Mouse (Mus musculus): Measurements from ENCODE around the gene Evc. TPM values are rescaled to one million over a fixed set of nuclear protein-coding genes. Genes with fewer than 3 reads are reported as not detected.

Gene Evc
- polyA plus RNA-seq, 1 experiment from 2014 or later = 5.6 TPM

DNA sequence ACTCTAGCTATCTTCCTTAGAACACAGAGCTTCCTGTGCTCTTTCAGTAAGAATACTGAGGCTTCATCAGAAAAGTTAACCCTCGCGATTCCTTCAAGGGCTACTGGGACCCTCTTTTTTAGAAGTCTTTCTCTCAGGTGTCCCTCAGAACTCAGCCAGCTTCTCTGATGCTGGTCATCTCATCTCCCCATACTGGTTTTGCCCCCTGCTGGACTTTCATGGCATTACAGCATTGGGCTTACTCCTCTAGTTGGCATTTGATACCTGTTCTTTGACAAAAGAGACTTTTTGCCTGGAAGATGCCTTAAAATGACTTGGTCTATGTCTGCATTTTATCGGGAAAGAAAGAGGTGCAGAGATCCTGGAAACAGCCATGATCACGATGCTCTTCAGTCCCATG is 17.7 kb upstream of the Evc start:
- Histone ChIP-seq H3K36me3 (ENCODE audit: control insufficient read depth, insufficient read depth, low read length) (peaks cover 4% of the 10 kb centered on the region), H3K4me3 (ENCODE audit: low read length) (no peak overlapping the region), H3K9me3 (ENCODE audit: control insufficient read depth, low read length) (no peaks in the 10 kb centered on the region), H3K4me2 (ENCODE audit: low read length) (no peak overlapping the region), H3K27me3 (replicated peaks; ENCODE audit: control insufficient read depth, insufficient read depth, low read length) (no peaks in the 10 kb centered on the region), H3K9ac (ENCODE audit: low read depth, low read length) (no peak overlapping the region), H3K27ac (ENCODE audit: low read depth, low read length) (no peak overlapping the region), H3K4me1 (ENCODE audit: control insufficient read depth, insufficient read depth, low read depth, low read length) (no peaks in the 10 kb centered on the region)
- 87% methylated on average over 4 of the region's 4 CpGs for WGBS
- no peak for ATAC-seq

DNA sequence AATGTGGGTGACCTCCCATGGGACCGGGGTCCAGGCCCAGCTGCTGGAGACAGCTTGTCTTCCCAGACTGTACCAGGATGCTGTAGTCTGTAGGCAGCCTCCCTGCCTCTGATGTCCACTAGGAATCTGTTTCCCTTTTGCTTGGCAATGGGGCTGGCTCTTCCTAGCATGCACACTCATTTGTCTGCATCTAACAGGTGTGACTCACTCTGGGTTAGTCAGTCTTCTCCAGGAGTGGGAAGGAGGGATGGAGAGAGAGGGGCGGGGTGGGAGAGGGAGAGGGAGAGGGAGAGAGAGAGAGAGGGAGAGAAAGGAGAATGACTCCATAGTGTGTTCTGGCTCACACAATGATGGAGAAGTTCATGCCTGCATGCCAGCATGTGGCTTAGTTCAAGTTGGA is 15.1 kb upstream of the Evc start:
- peaks cover 4% of the 10 kb centered on the region for H3K36me3 ChIP-seq (ENCODE audit: control insufficient read depth, insufficient read depth, low read length)
- 98% methylated on average over 2 of the region's 2 CpGs for WGBS

GRCm38 (mm10) chr5:37343962-37344361 is 7.3 kb upstream of the Evc start:
- H3K4me1 ChIP-seq (ENCODE audit: control insufficient read depth, insufficient read depth, low read depth, low read length) = no peaks in the 10 kb centered on the region; the same call in 1 of the 2 replicates
- 88% methylated on average over 2 of the region's 2 CpGs for WGBS
- H3K36me3 ChIP-seq (ENCODE audit: control insufficient read depth, insufficient read depth, low read length) = no peaks in the 10 kb centered on the region
- no peaks in the 10 kb centered on the region for H3K9me3 ChIP-seq (ENCODE audit: control insufficient read depth, low read length)
- no peak overlapping the region for H3K4me2 ChIP-seq (ENCODE audit: low read length)
- no peak overlapping the region for H3K9ac ChIP-seq (ENCODE audit: low read depth, low read length)
- no peak for ATAC-seq
- no peaks in the 10 kb centered on the region for H3K27me3 ChIP-seq (replicated peaks; ENCODE audit: control insufficient read depth, insufficient read depth, low read length)
- no peak overlapping the region for H3K4me3 ChIP-seq (ENCODE audit: low read length)
- H3K27ac ChIP-seq (ENCODE audit: low read depth, low read length) = no peak overlapping the region

More for the DNA sequence above, 15.1 kb upstream of the Evc start:
- H3K4me1 ChIP-seq (ENCODE audit: control insufficient read depth, insufficient read depth, low read depth, low read length) = no peaks in the 10 kb centered on the region
- no peaks in the 10 kb centered on the region for H3K27me3 ChIP-seq (replicated peaks; ENCODE audit: control insufficient read depth, insufficient read depth, low read length)
- no peak overlapping the region for H3K4me2 ChIP-seq (ENCODE audit: low read length)
- no peak overlapping the region for H3K4me3 ChIP-seq (ENCODE audit: low read length)
- no peak overlapping the region for H3K27ac ChIP-seq (ENCODE audit: low read depth, low read length)
- no peaks in the 10 kb centered on the region for H3K9me3 ChIP-seq (ENCODE audit: control insufficient read depth, low read length)
- ATAC-seq = no peak
- H3K9ac ChIP-seq (ENCODE audit: low read depth, low read length) = no peak overlapping the region

DNA sequence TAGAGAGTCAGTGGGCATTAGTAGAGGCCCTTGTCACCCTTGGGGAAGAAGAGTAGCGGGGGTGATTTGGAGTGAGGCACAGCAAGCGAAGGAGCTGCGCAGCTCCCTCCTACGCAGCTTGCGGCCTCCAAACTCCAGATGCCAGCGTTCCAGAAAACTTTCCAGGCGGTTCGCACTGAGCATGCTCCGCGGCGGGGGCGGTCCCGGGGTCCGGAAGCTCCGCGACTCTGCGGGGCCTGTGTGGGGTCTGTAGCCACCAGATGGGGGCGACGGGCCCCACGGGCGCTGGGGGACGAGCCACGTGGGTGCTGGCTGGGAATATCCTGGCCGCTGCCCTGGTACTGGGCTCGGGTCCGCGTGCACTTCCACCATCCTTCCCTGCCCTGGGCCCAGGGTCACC is 1.6 kb upstream of the Evc start, which contains the start of gene Evc2:
TSS of gene Evc2 (plus strand) at position 212 of the 400 bp plus-strand sequence.
- no peaks in the 10 kb centered on the region for H3K36me3 ChIP-seq (ENCODE audit: control insufficient read depth, insufficient read depth, low read length)
- H3K4me3 ChIP-seq (ENCODE audit: low read length) = peak within 1 kb of the TSS; percentile 55
- 0 out of 2 replicates have a peak, but pooled peaks cover 2% of the 10 kb centered on the region for H3K27me3 ChIP-seq (replicated peaks; ENCODE audit: control insufficient read depth, insufficient read depth, low read length)
- peak within 1 kb of the TSS; percentile 70 for H3K9ac ChIP-seq (ENCODE audit: low read depth, low read length)
- H3K9me3 ChIP-seq (ENCODE audit: control insufficient read depth, low read length) = no peaks in the 10 kb centered on the region
- peaks cover 7% of the 10 kb centered on the region for H3K4me1 ChIP-seq (ENCODE audit: control insufficient read depth, insufficient read depth, low read depth, low read length)
- H3K4me2 ChIP-seq (ENCODE audit: low read length) = peak within 1 kb of the TSS; percentile 84
- no peak within 1 kb of the TSS for H3K27ac ChIP-seq (ENCODE audit: low read depth, low read length)
- under 1% methylated on average over 27 of the region's 27 CpGs for WGBS
- ATAC-seq = peak; percentile 84

DNA sequence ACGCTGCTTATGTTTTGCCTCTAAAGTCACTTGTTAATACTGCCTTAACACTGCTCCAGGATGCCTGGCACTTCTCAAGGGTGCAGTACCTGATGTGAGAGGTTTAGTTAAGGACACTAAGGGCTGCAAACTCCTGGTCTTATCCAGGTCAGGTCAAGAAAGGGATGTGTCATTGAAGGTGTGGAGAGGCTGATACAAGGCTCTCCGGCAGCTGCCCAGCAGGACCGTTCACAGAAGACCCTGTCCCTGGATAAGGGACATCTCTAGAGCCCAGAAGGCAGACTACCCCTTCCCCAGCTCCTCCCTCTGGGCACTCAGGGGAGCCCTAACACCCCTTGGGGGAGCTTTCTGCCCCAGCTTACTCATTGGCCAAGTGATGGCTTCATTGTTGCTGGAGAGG is 1.0 kb upstream of the Evc start:
- Histone ChIP-seq H3K27me3 (replicated peaks; ENCODE audit: control insufficient read depth, insufficient read depth, low read length) (0 out of 2 replicates have a peak, but pooled peaks cover 2% of the 10 kb centered on the region), H3K4me2 (ENCODE audit: low read length) (peak overlapping the region; percentile 84), H3K36me3 (ENCODE audit: control insufficient read depth, insufficient read depth, low read length) (no peaks in the 10 kb centered on the region), H3K4me1 (ENCODE audit: control insufficient read depth, insufficient read depth, low read depth, low read length) (peaks cover 7% of the 10 kb centered on the region), H3K9me3 (ENCODE audit: control insufficient read depth, low read length) (no peaks in the 10 kb centered on the region), H3K4me3 (ENCODE audit: low read length) (peak overlapping the region; percentile 55), H3K27ac (ENCODE audit: low read depth, low read length) (no peak overlapping the region), H3K9ac (ENCODE audit: low read depth, low read length) (no peak overlapping the region)
- 78% methylated on average over 3 of the region's 3 CpGs for WGBS
- ATAC-seq = peak; percentile 15; the same call in 1 of the 2 replicates

DNA sequence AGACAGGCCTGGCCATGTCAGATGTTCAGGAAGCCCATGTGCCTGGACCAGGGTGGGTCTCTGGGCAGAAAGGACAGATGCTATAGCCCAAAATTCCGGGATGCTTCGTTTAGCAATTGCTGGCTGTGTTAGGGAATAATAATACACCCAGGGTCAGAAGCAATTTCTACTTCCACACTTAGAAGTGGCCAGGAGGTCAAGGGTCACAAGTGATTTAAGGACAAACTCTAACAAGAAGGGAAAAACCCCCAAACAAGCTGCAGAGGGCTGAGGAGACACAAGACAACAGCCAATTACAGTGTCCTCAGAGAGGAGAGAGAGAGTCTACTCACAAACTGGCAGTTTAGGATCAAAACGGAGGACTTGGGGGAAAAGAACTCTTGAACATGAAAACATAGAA is 1.6 kb downstream of the Evc start:
- Histone ChIP-seq H3K27me3 (replicated peaks; ENCODE audit: control insufficient read depth, insufficient read depth, low read length) (0 out of 2 replicates have a peak, but pooled peaks cover 2% of the 10 kb centered on the region), H3K9me3 (ENCODE audit: control insufficient read depth, low read length) (no peaks in the 10 kb centered on the region), H3K4me3 (ENCODE audit: low read length) (no peak overlapping the region), H3K4me2 (ENCODE audit: low read length) (no peak overlapping the region), H3K9ac (ENCODE audit: low read depth, low read length) (no peak overlapping the region), H3K4me1 (ENCODE audit: control insufficient read depth, insufficient read depth, low read depth, low read length) (peaks cover 7% of the 10 kb centered on the region), H3K27ac (ENCODE audit: low read depth, low read length) (no peak overlapping the region), H3K36me3 (ENCODE audit: control insufficient read depth, insufficient read depth, low read length) (no peaks in the 10 kb centered on the region)
- WGBS = 67% methylated on average over 3 of the region's 3 CpGs
- no peak for ATAC-seq

DNA sequence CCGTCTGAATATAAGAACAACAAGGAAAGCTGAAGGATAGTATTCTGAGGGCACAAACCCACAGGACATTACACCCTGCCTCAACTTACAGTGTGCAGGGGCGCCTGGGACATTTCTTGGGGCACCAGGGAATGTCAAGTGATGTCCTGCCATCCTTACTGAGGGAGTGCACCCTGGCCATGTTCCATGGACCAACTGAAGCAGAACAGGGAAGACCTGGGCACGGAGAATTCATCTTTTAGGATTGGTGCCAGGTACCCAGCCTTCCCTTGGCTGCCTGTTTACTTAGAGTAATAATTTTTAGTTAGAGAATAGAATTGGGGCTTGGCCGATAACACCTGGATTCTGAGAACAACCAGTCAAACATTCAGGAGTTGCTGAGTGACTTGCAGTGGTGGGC is 4.6 kb downstream of the Evc start:
- no peaks in the 10 kb centered on the region; the same call in none of the 2 replicates for H3K4me1 ChIP-seq (ENCODE audit: control insufficient read depth, insufficient read depth, low read depth, low read length)
- WGBS = 79% methylated on average over 4 of the region's 4 CpGs
- H3K4me2 ChIP-seq (ENCODE audit: low read length) = no peak overlapping the region
- no peaks in the 10 kb centered on the region for H3K36me3 ChIP-seq (ENCODE audit: control insufficient read depth, insufficient read depth, low read length)
- H3K9ac ChIP-seq (ENCODE audit: low read depth, low read length) = no peak overlapping the region
- ATAC-seq = no peak
- H3K27me3 ChIP-seq (replicated peaks; ENCODE audit: control insufficient read depth, insufficient read depth, low read length) = no peaks in the 10 kb centered on the region
- no peaks in the 10 kb centered on the region for H3K9me3 ChIP-seq (ENCODE audit: control insufficient read depth, low read length)
- no peak overlapping the region for H3K4me3 ChIP-seq (ENCODE audit: low read length)
- no peak overlapping the region for H3K27ac ChIP-seq (ENCODE audit: low read depth, low read length)

- Histone ChIP-seq H3K4me2 (ENCODE audit: low read length) (no peak overlapping the region), H3K4me3 (ENCODE audit: low read length) (no peak overlapping the region), H3K9me3 (ENCODE audit: control insufficient read depth, low read length) (no peaks in the 10 kb centered on the region), H3K27me3 (replicated peaks; ENCODE audit: control insufficient read depth, insufficient read depth, low read length) (no peaks in the 10 kb centered on the region), H3K9ac (ENCODE audit: low read depth, low read length) (no peak overlapping the region), H3K27ac (ENCODE audit: low read depth, low read length) (no peak overlapping the region), H3K36me3 (ENCODE audit: control insufficient read depth, insufficient read depth, low read length) (no peaks in the 10 kb centered on the region), H3K4me1 (ENCODE audit: control insufficient read depth, insufficient read depth, low read depth, low read length) (no peaks in the 10 kb centered on the region; the same call in 1 of the 2 replicates)
- no peak for ATAC-seq
- WGBS = 94% methylated on average over 2 of the region's 2 CpGs
These were observed 5.6 kb downstream of the Evc start for GRCm38 (mm10) chr5:37331133-37331505.

DNA sequence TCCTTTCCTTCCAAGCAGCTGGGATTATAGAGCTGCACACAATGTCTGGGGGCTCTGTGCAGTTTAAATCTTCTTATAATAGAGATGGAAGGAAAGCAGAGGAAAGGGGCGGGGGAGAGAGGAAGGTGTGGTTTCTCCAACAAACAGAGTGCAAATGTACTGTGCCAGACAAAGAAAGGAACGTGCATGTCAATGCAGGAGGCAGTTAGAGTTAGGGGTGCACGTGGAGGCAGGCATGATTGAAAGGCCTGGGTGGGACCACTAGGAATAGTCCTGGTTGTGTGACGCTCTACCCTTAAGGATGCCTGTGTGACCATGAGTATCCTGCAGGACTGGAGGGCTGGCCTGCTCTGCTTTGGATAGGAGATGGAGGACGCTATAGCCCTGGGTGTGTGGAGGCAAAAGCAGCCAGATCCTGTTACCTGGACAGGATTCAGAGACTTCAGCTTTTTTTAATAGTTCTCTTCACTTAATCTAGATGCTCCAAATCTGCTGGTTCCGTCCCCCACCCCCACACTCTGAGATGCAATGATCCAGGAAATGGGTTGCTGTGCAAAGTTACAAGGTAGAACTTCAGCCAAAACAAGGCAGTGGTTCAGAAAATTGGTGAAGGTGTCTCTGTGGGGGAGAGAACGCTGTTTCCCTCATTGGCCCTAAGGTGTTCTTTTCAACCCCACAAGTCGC is 6.1 kb downstream of the Evc start:
- Histone ChIP-seq H3K27me3 (replicated peaks; ENCODE audit: control insufficient read depth, insufficient read depth, low read length) (no peaks in the 10 kb centered on the region), H3K4me2 (ENCODE audit: low read length) (no peak overlapping the region), H3K4me1 (ENCODE audit: control insufficient read depth, insufficient read depth, low read depth, low read length) (no peaks in the 10 kb centered on the region), H3K4me3 (ENCODE audit: low read length) (no peak overlapping the region), H3K9ac (ENCODE audit: low read depth, low read length) (no peak overlapping the region), H3K9me3 (ENCODE audit: control insufficient read depth, low read length) (no peaks in the 10 kb centered on the region), H3K36me3 (ENCODE audit: control insufficient read depth, insufficient read depth, low read length) (no peaks in the 10 kb centered on the region), H3K27ac (ENCODE audit: low read depth, low read length) (no peak overlapping the region)
- no peak for ATAC-seq
- 84% methylated on average over 8 of the region's 8 CpGs for WGBS

All from hindbrain, embryonic 16.5 days (tissue).